Mouse (Mus musculus) hindbrain, embryonic 14.5 days (tissue): ENCODE data around the gene Pdlim7. TPM values are rescaled to one million over a fixed set of nuclear protein-coding genes. Genes with fewer than 3 reads are reported as not detected.

ENCODE experiments used
- ATAC-seq: fragments of 200-750 bp; cut with Nextera tagmentation; 2 replicates; pipeline ENCODE4 v1.8.0; 2017; ENCODE audit warnings: moderate number of reproducible peaks, mild to moderate bottlenecking, moderate TSS enrichment, moderate library complexity; ENCODE audit not compliant: low FRiP score
- DNase-seq: peaks from one replicate; pipeline ENCODE4 v3.0.0-alpha.2; 2015; ENCODE audit warnings: low spot score
- H3K27ac ChIP-seq: fragments of 300-500 bp; sonication (generic); 2 replicates; pipeline ENCODE4 v1.5.1; 2014; ENCODE audit warnings: mild to moderate bottlenecking, moderate library complexity
- H3K27me3 ChIP-seq: fragments of 300-500 bp; sonication (generic); 2 replicates; pipeline ENCODE4 v1.6.1; 2014; ENCODE audit warnings: mild to moderate bottlenecking, low read length, mixed read lengths; ENCODE audit not compliant: control insufficient read depth, insufficient read depth
- H3K36me3 ChIP-seq: fragments of 300-500 bp; sonication (generic); replicated peaks from 2 replicates; pipeline ENCODE4 v1.6.1; 2014; ENCODE audit not compliant: control insufficient read depth, insufficient read depth
- H3K4me1 ChIP-seq: fragments of 300-500 bp; sonication (generic); replicated peaks from 2 replicates; pipeline ENCODE4 v1.6.1; 2014; ENCODE audit warnings: antibody characterized with exemption, low read length, mixed read lengths; ENCODE audit not compliant: control insufficient read depth, insufficient read depth
- H3K4me2 ChIP-seq: fragments of 300-500 bp; sonication (generic); replicated peaks from 2 replicates; pipeline ENCODE4 v1.6.1; 2014; ENCODE audit warnings: mild to moderate bottlenecking, moderate library complexity
- H3K4me3 ChIP-seq: fragments of 300-500 bp; sonication (generic); replicated peaks from 2 replicates; pipeline ENCODE4 v1.5.1; 2014; ENCODE audit warnings: mild to moderate bottlenecking, low read length
- H3K9ac ChIP-seq: fragments of 300-500 bp; sonication (generic); 2 replicates; pipeline ENCODE4 v1.6.1; 2014
- H3K9me3 ChIP-seq: fragments of 300-500 bp; sonication (generic); 2 replicates; pipeline ENCODE4 v1.6.1; 2016; ENCODE audit warnings: low read length; ENCODE audit not compliant: control insufficient read depth
- WGBS: fragments of 180-500 bp; shearing (Covaris S2); extraction: QIAGEN DNeasy Blood & Tissue Kit; methylation state at CpG from one replicate; pipeline ENCODE4 v1.1.7; 2014; 5-methylcytosine and 5-hydroxymethylcytosine counted together
- polyA plus RNA-seq: library from polyadenylated mRNA; unstranded; fragments of >200 nt; fragmentation: Nextera tagmentation; extraction: Ambion mirVana; gene quantifications from 2 replicates; pipeline ENCODE4 v1.2.1, GENCODE M21; 2014

Gene Pdlim7
- 139 and 141 TPM in 2 replicates for polyA plus RNA-seq

DNA sequence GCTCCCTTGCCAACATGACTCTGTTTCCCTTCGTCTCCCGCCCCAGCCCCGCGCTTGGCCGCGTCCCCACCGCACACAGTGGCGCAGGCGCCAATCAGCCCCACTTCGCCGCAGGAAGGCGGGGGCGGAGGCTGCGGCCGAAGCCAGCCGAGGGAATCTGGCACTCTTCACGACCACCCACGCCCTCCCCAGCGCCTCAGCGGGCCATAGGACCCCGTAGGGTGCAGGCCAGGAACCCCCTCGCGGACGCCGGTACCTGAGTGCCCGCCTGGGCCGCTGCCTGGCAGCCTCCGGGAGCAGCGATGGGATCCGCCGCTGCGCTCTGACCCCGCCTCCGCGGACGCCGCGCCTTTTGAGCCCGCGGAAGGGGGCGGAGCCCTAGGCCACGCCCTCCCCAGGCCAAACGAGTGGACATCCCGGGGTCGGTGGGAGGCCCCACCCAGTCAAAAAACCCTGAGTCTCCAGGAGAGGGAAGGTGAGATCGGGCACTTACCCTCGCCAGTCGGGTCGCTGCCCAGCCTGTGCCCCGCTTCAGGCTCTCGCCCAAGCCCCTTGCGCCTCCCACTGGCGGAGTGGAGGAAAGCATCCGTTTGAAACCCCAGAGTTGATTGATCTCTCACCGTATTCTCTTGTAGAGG is at the start of gene Pdlim7:
Gene Pdlim7 (minus strand): TSS at position 566 of the 638 bp plus-strand sequence.
- ATAC-seq = peak; percentile 79
- peak within 1 kb of the TSS; percentile 93 for H3K9ac ChIP-seq
- under 1% methylated on average over 53 of the region's 55 CpGs for WGBS

DNA sequence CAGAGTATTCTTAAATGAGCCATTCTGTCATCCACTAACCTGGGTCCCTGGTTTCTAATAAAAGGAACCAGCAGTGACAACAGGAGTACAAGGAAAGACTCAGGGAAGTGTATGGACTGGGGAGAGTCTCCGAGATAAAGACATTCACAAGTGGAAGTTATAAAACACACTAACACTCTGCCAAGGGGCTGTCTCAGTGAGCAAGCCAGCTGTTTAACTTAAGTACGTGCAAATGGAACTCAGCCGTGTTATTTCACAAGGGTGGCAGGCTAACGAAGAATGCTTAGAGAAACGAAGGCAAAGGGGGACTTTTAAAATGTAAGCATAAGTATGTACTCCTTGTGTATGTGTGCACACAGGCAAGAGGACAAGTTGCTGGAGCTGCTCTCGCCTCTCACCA is 44.0 kb upstream of the Pdlim7 start:
- WGBS = 93% methylated on average over 6 of the region's 6 CpGs
- ATAC-seq (no peak), DNase-seq (no peak)
- no peak overlapping the region for H3K27ac ChIP-seq
- no peak overlapping the region for H3K4me3 ChIP-seq
- peaks cover 48% of the 10 kb centered on the region for H3K36me3 ChIP-seq
- H3K9me3 ChIP-seq = no peaks in the 10 kb centered on the region
- H3K27me3 ChIP-seq = no peaks in the 10 kb centered on the region
- H3K9ac ChIP-seq = no peak overlapping the region
- no peak overlapping the region for H3K4me2 ChIP-seq
- no peaks in the 10 kb centered on the region for H3K4me1 ChIP-seq

More for the DNA sequence above, at the start of gene Pdlim7:
- Histone ChIP-seq H3K4me3 (peak within 1 kb of the TSS; percentile 85), H3K9me3 (no peaks in the 10 kb centered on the region), H3K4me1 (peaks cover 31% of the 10 kb centered on the region), H3K36me3 (peaks cover 18% of the 10 kb centered on the region), H3K27ac (peak within 1 kb of the TSS; percentile 86), H3K4me2 (peak within 1 kb of the TSS; percentile 78), H3K27me3 (no peaks in the 10 kb centered on the region)
- DNase-seq = peak; percentile 82

DNA sequence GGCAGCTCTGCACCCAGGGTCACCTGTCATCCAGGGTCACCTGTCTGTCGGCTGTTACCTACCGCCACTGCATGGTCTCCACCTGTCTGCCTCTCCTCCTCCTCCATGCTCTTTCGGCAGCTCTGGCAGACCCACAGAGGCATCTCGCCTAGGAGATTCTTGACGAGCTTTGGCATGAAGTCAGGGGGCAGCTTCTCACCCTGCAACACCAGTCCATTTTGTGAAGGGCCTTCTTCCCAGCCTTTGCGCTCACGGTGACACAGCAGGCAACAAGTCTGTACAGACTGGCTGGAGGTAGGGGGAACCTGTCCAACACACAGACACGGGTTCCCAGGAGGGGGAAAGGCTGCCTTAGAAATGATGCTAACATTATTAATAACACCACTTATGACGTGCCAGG is 42.4 kb upstream of the Pdlim7 start:
- no peak for DNase-seq
- no peak for ATAC-seq
- WGBS = 92% methylated on average over 9 of the region's 9 CpGs
- peaks cover 61% of the 10 kb centered on the region for H3K36me3 ChIP-seq
- H3K4me3 ChIP-seq = no peak overlapping the region
- no peaks in the 10 kb centered on the region for H3K9me3 ChIP-seq
- no peak overlapping the region for H3K9ac ChIP-seq
- no peaks in the 10 kb centered on the region for H3K4me1 ChIP-seq
- no peak overlapping the region for H3K4me2 ChIP-seq
- no peaks in the 10 kb centered on the region for H3K27me3 ChIP-seq
- H3K27ac ChIP-seq = no peak overlapping the region

DNA sequence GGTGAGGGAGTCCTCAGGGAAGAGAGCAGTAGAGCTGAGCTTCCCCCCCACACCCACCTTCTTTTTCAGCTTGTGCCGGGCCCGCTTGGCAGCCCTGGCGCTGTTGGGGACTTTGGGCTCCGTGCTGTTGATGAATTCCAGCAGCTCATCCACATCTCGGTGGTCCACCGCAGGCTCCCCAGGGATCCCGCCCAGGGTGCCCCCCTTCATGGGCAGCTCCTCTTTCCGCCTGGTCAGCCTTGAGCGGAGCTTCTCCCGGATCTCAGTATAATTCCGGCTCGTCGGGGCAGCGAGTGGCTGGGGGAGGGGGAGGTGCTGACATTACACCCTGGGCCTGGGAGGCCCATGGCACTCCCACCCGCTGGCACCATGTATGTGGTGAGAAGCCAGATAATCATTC is 35.6 kb upstream of the Pdlim7 start:
- H3K9me3 ChIP-seq = no peaks in the 10 kb centered on the region
- no peak overlapping the region for H3K4me3 ChIP-seq
- H3K27ac ChIP-seq = no peak overlapping the region
- H3K36me3 ChIP-seq = peaks cover 100% of the 10 kb centered on the region
- ATAC-seq (no peak), DNase-seq (no peak)
- no peak overlapping the region for H3K4me2 ChIP-seq
- no peaks in the 10 kb centered on the region for H3K27me3 ChIP-seq
- 90% methylated on average over 15 of the region's 15 CpGs for WGBS
- H3K4me1 ChIP-seq = no peaks in the 10 kb centered on the region
- H3K9ac ChIP-seq = no peak overlapping the region

DNA sequence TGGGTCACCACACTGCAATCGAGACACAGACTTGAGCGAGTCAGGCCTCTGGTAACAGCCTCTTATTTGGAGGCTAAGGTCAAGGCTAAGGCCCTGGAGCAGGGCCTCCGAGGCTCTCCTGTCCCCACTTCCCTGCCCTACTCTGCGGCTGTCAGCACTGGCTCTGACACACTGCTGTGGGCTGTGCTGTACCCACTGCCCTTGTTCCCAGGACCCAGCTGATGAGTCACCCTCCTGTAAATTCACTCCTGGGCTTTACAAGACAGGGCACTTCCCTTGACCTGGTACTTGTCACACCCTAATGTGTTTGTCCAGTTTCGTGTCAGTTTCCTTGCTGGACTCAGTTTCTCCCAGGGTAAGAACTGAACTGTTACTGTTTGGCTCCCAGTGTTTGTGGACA is 35.0 kb upstream of the Pdlim7 start:
- no peak overlapping the region for H3K4me3 ChIP-seq
- no peaks in the 10 kb centered on the region for H3K27me3 ChIP-seq
- 89% methylated on average over 5 of the region's 5 CpGs for WGBS
- no peak overlapping the region for H3K27ac ChIP-seq
- ATAC-seq (no peak), DNase-seq (no peak)
- no peak overlapping the region for H3K9ac ChIP-seq
- peaks cover 100% of the 10 kb centered on the region for H3K36me3 ChIP-seq
- H3K4me2 ChIP-seq = no peak overlapping the region
- H3K4me1 ChIP-seq = no peaks in the 10 kb centered on the region
- H3K9me3 ChIP-seq = no peaks in the 10 kb centered on the region

DNA sequence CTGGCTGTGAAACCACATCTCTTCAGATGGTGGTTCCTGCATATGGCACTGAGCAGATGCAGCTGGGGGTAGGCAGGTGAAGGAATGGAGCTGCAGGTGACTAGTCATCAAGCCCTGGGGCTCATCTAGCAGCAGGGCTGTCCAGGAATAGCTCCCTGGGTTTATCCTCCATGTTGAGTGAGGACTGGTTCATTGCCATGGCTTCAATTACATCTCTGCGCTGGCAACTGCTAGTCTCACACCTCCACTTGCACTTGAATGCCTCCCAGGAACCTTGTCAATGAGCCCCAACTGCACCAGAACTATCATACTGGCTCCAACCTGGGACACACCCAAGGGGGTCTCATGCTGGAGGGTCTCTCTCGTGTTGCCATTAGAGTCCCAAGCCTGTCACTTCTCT is 34.4 kb upstream of the Pdlim7 start:
- no peak for ATAC-seq
- Histone ChIP-seq H3K27ac (no peak overlapping the region), H3K9me3 (no peaks in the 10 kb centered on the region), H3K27me3 (no peaks in the 10 kb centered on the region), H3K4me1 (no peaks in the 10 kb centered on the region), H3K9ac (no peak overlapping the region), H3K4me3 (no peak overlapping the region), H3K36me3 (peaks cover 100% of the 10 kb centered on the region), H3K4me2 (no peak overlapping the region)
- 100% methylated on average over 2 of the region's 2 CpGs for WGBS
- no peak for DNase-seq

DNA sequence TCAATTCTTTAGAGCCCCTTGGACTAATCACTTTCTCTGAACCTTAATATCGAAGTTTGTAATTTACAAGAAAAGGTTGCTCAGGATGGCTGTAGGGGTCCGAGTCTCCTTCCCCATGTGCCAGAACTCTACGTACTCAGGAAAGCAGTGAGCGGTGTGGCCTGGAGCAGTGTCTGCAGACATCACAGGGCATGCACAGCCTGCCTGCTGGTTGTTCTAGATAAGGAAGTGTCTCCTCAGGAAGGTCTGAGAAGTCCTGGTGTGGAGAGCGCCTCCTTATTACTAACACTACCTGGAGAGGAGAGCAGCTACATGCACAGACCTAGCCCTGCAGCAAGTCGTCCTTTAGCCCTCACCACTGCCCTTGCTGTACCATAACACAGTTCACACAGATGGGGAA is 31.3 kb upstream of the Pdlim7 start:
- no peak for DNase-seq
- Histone ChIP-seq H3K4me1 (no peaks in the 10 kb centered on the region), H3K4me2 (no peak overlapping the region), H3K4me3 (no peak overlapping the region), H3K36me3 (peaks cover 100% of the 10 kb centered on the region), H3K9ac (no peak overlapping the region), H3K27me3 (no peaks in the 10 kb centered on the region), H3K27ac (no peak overlapping the region), H3K9me3 (no peaks in the 10 kb centered on the region)
- 93% methylated on average over 6 of the region's 6 CpGs for WGBS
- no peak for ATAC-seq

DNA sequence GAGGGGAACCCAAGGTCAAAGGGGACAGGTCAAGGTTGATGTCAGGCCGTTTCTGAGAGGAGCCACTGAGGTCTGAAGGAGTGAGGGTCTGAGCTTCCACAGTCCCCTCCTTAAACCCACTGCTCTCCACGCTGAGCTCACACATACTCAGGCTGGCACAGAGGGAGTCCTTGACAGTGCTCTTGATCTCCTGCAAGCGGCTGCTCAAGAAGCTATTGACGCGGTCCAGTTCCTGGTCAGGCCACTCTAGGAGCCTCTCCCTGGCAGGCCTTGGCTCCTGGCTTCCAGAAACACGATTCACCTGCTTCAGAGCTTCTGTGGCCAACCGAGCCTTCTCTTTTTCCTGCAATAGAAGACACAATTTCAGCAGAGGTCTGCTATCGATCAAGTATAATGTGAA is 30.0 kb upstream of the Pdlim7 start:
- Histone ChIP-seq H3K9me3 (no peaks in the 10 kb centered on the region), H3K4me2 (no peak overlapping the region), H3K27me3 (no peaks in the 10 kb centered on the region), H3K4me1 (no peaks in the 10 kb centered on the region), H3K36me3 (peaks cover 100% of the 10 kb centered on the region), H3K9ac (no peak overlapping the region), H3K27ac (no peak overlapping the region), H3K4me3 (no peak overlapping the region)
- DNase-seq (no peak), ATAC-seq (no peak)
- 94% methylated on average over 8 of the region's 8 CpGs for WGBS

DNA sequence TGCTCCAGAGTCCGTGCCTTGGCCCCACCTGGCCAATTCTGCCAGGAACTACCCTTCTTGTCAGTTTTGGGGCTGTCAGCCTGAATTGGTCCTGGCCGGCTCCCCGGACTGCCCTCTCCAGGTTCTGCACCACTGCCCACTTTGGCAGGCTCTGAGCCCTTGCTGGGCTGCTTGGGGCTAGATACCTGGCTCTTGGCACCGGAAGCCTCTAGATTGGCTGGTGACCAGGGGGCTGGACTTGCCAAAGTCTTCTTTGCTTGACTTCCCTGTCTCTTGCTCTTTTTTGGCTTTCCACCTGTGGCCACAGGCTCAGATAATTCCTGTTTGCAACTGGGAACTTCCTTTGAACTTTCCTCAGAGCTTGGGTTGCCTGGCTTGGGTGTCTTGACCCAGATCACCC is 29.4 kb upstream of the Pdlim7 start:
- Histone ChIP-seq H3K9me3 (no peaks in the 10 kb centered on the region), H3K4me3 (no peak overlapping the region), H3K9ac (no peak overlapping the region), H3K4me2 (no peak overlapping the region), H3K27ac (no peak overlapping the region), H3K36me3 (peaks cover 100% of the 10 kb centered on the region), H3K27me3 (no peaks in the 10 kb centered on the region), H3K4me1 (no peaks in the 10 kb centered on the region)
- ATAC-seq (no peak), DNase-seq (no peak)
- 98% methylated on average over 4 of the region's 4 CpGs for WGBS

DNA sequence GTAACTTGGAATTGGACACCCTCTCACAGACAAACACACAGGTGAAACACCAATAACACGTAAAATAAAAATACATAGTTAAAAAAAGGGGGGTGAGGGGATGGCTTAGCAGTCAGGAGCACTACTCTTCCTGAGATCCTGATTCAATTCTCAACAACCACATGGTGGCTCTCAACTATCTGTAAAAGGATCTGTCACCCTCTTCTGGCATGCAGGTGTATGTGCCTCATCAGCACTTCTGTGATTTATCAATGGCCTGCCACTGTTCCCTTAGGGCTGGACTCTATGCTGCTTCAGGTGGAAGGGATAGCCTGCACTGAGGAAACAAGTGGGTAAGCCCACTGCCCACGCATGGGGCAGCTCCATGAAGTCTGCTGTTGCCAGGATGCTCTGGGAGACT is 27.5 kb upstream of the Pdlim7 start:
- Histone ChIP-seq H3K4me3 (no peak overlapping the region), H3K4me1 (no peaks in the 10 kb centered on the region), H3K36me3 (peaks cover 86% of the 10 kb centered on the region), H3K27ac (no peak overlapping the region), H3K4me2 (no peak overlapping the region), H3K27me3 (no peaks in the 10 kb centered on the region), H3K9me3 (no peaks in the 10 kb centered on the region), H3K9ac (no peak overlapping the region)
- WGBS = 97% methylated on average over 2 of the region's 2 CpGs
- ATAC-seq (no peak), DNase-seq (no peak)
